Mouse (Mus musculus) kidney, postnatal 0 days (tissue): Measurements from ENCODE around the gene Pigf. TPM values are rescaled to one million over a fixed set of nuclear protein-coding genes. Genes with fewer than 3 reads are reported as not detected.

Experiments
- ATAC-seq: fragments of 200-750 bp; cut with Nextera tagmentation; replicated peaks from 2 replicates; pipeline ENCODE4 v1.8.0; 2017; ENCODE audit warnings: low read depth, moderate number of reproducible peaks, moderate TSS enrichment, moderate library complexity; ENCODE audit not compliant: low FRiP score
- DNase-seq: peaks from one replicate; pipeline ENCODE4 v3.0.0-alpha.2; 2016; ENCODE audit warnings: low spot score
- H3K27ac ChIP-seq: fragments of 300-500 bp; sonication (generic); 2 replicates; pipeline ENCODE4 v1.5.1; 2014; ENCODE audit warnings: mild to moderate bottlenecking
- H3K27me3 ChIP-seq: fragments of 300-500 bp; sonication (generic); 2 replicates; pipeline ENCODE4 v1.6.1; 2014; ENCODE audit warnings: low read length, mixed read lengths; ENCODE audit not compliant: insufficient read depth
- H3K36me3 ChIP-seq: fragments of 300-500 bp; sonication (generic); 2 replicates; pipeline ENCODE4 v1.6.1; 2014; ENCODE audit warnings: low read length, mixed read lengths; ENCODE audit not compliant: insufficient read depth
- H3K4me1 ChIP-seq: fragments of 300-500 bp; sonication (generic); replicated peaks from 2 replicates; pipeline ENCODE4 v1.6.1; 2014; ENCODE audit warnings: antibody characterized with exemption, low read length, mixed read lengths; ENCODE audit not compliant: insufficient read depth
- H3K4me2 ChIP-seq: fragments of 300-500 bp; sonication (generic); 2 replicates; pipeline ENCODE4 v1.6.1; 2014; ENCODE audit warnings: mild to moderate bottlenecking, low read length, moderate library complexity, mixed read lengths
- H3K4me3 ChIP-seq: fragments of 300-500 bp; sonication (generic); replicated peaks from 2 replicates; pipeline ENCODE4 v1.5.1; 2014; ENCODE audit warnings: low read depth, low read length
- H3K9ac ChIP-seq: fragments of 300-500 bp; sonication (generic); 2 replicates; pipeline ENCODE4 v1.6.1; 2014; ENCODE audit warnings: low read depth, low read length
- H3K9me3 ChIP-seq: fragments of 300-500 bp; sonication (generic); replicated peaks from 2 replicates; pipeline ENCODE4 v1.6.1; 2016; ENCODE audit warnings: low read length, inconsistent platforms, mixed read lengths
- CTCF ChIP-seq: IDR thresholded peaks from 2 replicates; pipeline ENCODE4 v1.5.1; 2016; ENCODE audit warnings: antibody characterized with exemption, low read depth, mild to moderate bottlenecking, moderate library complexity
- WGBS: fragments of 180-500 bp; shearing (Covaris S2); extraction: QIAGEN DNeasy Blood & Tissue Kit; methylation state at CpG from one replicate; pipeline ENCODE4 v1.1.7; 2014; 5-methylcytosine and 5-hydroxymethylcytosine counted together
- polyA plus RNA-seq: library from polyadenylated mRNA; unstranded; fragments of >200 nt; fragmentation: Nextera tagmentation; extraction: Ambion mirVana; gene quantifications from 2 replicates; pipeline ENCODE4 v1.2.1, GENCODE M21; 2015

Pigf gene
- polyA plus RNA-seq, 1 experiment from 2014 or later, result 48.4 TPM

GRCm38 (mm10) chr17:87053921-87054320 is 28.7 kb upstream of the Pigf start:
- H3K4me3 ChIP-seq, result no peak overlapping the region
- no peaks in the 10 kb centered on the region for H3K36me3 ChIP-seq
- H3K27ac ChIP-seq, result no peak overlapping the region
- no peak overlapping the region for H3K9ac ChIP-seq
- DNase-seq, result no peak
- 76% methylated on average over 5 of the region's 5 CpGs for WGBS
- TF ChIP-seq CTCF, result no peak
- H3K27me3 ChIP-seq, result no peaks in the 10 kb centered on the region
- H3K4me2 ChIP-seq, result no peak overlapping the region
- H3K9me3 ChIP-seq, result no peaks in the 10 kb centered on the region
- H3K4me1 ChIP-seq, result peaks cover 15% of the 10 kb centered on the region; the same call in 1 of the 2 replicates
- ATAC-seq, result no peak

GRCm38 (mm10) chr17:87052432-87052831 is 27.2 kb upstream of the Pigf start:
- peaks cover 15% of the 10 kb centered on the region; the same call in 1 of the 2 replicates for H3K4me1 ChIP-seq
- H3K36me3 ChIP-seq, result no peaks in the 10 kb centered on the region
- TF ChIP-seq CTCF, result no peak
- no peaks in the 10 kb centered on the region for H3K9me3 ChIP-seq
- H3K4me2 ChIP-seq, result no peak overlapping the region
- ATAC-seq, result no peak
- H3K4me3 ChIP-seq, result no peak overlapping the region
- no peaks in the 10 kb centered on the region for H3K27me3 ChIP-seq
- no peak for DNase-seq
- H3K9ac ChIP-seq, result no peak overlapping the region
- WGBS, result 94% methylated on average over 1 of the region's 1 CpGs
- H3K27ac ChIP-seq, result no peak overlapping the region

- H3K4me1 ChIP-seq, result peaks cover 15% of the 10 kb centered on the region; the same call in 1 of the 2 replicates
- WGBS, result 86% methylated on average over 1 of the region's 1 CpGs
- no peaks in the 10 kb centered on the region for H3K9me3 ChIP-seq
- ATAC-seq (no peak), DNase-seq (no peak)
- H3K27me3 ChIP-seq, result no peaks in the 10 kb centered on the region
- H3K36me3 ChIP-seq, result no peaks in the 10 kb centered on the region
- no peak overlapping the region for H3K4me3 ChIP-seq
- no peak for TF ChIP-seq CTCF
- no peak overlapping the region for H3K27ac ChIP-seq
- no peak overlapping the region for H3K9ac ChIP-seq
- H3K4me2 ChIP-seq, result no peak overlapping the region
Measured at GRCm38 (mm10) chr17:87051652-87052051, 26.4 kb upstream of the Pigf start.

GRCm38 (mm10) chr17:87050469-87051175 is 25.4 kb upstream of the Pigf start:
- Histone ChIP-seq H3K9ac (no peak overlapping the region), H3K9me3 (no peaks in the 10 kb centered on the region), H3K4me2 (no peak overlapping the region), H3K36me3 (no peaks in the 10 kb centered on the region), H3K4me1 (peaks cover 11% of the 10 kb centered on the region; the same call in 1 of the 2 replicates), H3K27ac (no peak overlapping the region), H3K4me3 (no peak overlapping the region), H3K27me3 (no peaks in the 10 kb centered on the region)
- ATAC-seq, result no peak
- no peak for DNase-seq
- WGBS, result 35% methylated on average over 9 of the region's 9 CpGs
- TF ChIP-seq CTCF, result no peak

- ATAC-seq, result no peak
- no peak for TF ChIP-seq CTCF
- no peak for DNase-seq
- no peaks in the 10 kb centered on the region for H3K36me3 ChIP-seq
- H3K4me2 ChIP-seq, result no peak overlapping the region
- H3K27me3 ChIP-seq, result no peaks in the 10 kb centered on the region
- WGBS, result 64% methylated on average over 5 of the region's 5 CpGs
- no peak overlapping the region for H3K9ac ChIP-seq
- no peaks in the 10 kb centered on the region for H3K9me3 ChIP-seq
- 0 out of 2 replicates have a peak, but pooled peaks cover 2% of the 10 kb centered on the region for H3K4me1 ChIP-seq
- H3K4me3 ChIP-seq, result no peak overlapping the region
- H3K27ac ChIP-seq, result no peak overlapping the region
Measured at GRCm38 (mm10) chr17:87049696-87050095, 24.5 kb upstream of the Pigf start.

- H3K9ac ChIP-seq, result no peak overlapping the region
- 84% methylated on average over 8 of the region's 8 CpGs for WGBS
- DNase-seq, result no peak
- no peak overlapping the region for H3K4me3 ChIP-seq
- H3K4me2 ChIP-seq, result no peak overlapping the region
- no peaks in the 10 kb centered on the region for H3K36me3 ChIP-seq
- H3K27me3 ChIP-seq, result no peaks in the 10 kb centered on the region
- ATAC-seq, result no peak
- no peaks in the 10 kb centered on the region for H3K9me3 ChIP-seq
- H3K4me1 ChIP-seq, result no peaks in the 10 kb centered on the region
- no peak for TF ChIP-seq CTCF
- H3K27ac ChIP-seq, result no peak overlapping the region
Measured at GRCm38 (mm10) chr17:87044796-87045195, 19.6 kb upstream of the Pigf start.
